Mouse (Mus musculus) fibroblast of lung, adult 2 months (primary cell): ENCODE results near the gene Gpr34.

ENCODE experiments used
- DNase-seq: peaks from one replicate; pipeline ENCODE4 v3.0.0-alpha.2; 2011; ENCODE audit warnings: low read depth

The Gpr34 gene

DNA sequence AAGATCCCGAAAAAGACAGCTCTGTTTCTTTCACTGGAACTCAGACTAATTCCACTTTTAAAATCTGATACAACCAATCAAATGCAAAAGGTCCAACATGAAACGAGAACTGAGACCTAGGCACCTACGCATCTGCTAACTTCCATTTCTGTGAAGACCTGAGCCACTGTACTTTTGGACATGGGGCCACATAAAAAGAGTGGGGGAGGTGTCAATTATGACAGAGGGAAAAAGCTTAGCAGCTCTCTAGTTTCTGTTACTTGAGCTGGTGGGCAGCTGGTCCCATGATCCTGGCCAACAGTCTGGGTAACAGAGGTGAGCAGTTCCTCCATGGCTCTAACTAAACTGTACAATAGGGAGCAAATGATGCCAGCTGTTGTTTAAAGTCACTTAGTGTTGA lies 41.1 kb downstream of the Gpr34 start:
- DNase-seq, result no peak

GRCm38 (mm10) chrX:13681748-13682147 lies 49.9 kb downstream of the Gpr34 start:
- DNase-seq, result no peak

GRCm38 (mm10) chrX:13686589-13686988 lies 54.7 kb downstream of the Gpr34 start:
- no peak for DNase-seq

GRCm38 (mm10) chrX:13688356-13688755 lies 56.5 kb downstream of the Gpr34 start:
- no peak for DNase-seq
